Mouse (Mus musculus): ENCODE data around the gene Lysmd3.

Gene Lysmd3

DNA sequence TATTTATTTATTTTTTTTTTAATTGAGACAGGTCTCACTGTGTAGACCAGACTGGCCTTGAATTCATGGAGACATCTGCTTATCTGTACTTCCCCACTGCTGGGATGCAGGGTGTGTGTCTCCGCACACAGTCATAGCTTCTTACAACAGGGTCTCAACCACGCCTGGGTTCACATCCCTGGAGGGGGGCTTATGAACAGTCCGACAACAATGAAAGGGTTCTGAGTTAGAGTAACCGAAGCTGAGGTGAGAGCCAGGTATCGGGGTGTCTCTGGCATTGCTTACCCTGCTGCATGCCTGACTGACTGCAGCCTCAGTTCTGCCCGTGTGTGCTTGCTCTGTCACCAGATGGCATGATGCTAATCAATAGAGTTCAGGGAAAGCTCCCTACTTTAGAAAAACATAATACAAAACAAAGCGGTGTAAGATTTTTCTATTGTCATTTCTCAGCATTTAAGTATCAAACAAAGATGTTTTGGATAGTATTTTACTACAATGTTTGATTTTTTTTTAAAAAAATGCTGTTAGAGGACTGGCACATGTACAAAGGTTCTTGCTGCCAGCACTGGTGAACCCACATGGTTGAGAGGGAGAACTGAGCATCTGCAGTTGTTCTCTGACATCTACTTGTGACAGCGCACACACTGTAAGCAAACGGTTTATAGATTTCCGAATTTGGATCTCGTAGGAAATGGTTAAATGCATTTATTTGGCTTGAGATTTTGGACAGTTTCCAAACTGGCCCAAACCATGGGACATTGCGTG, 6.3 kb downstream of the Lysmd3 start:
- in situ Hi-C loops (cut with MboI; ENCODE audit: unreplicated experiment in 2 of 2), result no loop called here

GRCm38 (mm10) chr13:81664331-81664698, 6.9 kb downstream of the Lysmd3 start:
- in situ Hi-C loops (cut with MboI; ENCODE audit: unreplicated experiment in 2 of 2), result no loop called here

DNA sequence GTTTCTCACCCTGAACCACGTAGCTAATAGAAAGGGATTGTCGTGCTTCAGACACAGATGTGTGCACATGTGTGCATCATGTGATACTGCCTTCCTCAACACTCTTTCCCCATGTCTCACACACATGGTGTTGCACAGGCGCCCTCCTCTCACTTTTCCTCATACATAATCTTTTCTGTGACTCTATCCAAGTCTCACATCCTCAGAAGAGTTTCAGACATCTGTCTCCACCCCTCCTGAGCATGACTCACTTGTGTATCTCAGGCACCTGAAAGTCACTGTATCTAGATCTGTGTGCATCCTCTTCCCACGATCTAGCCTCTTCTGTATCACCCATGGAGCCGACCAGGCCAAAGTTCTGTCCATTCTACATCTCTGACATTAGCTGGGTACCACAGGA, 10.2 kb downstream of the Lysmd3 start:
- in situ Hi-C loops (cut with MboI; ENCODE audit: unreplicated experiment in 2 of 2), result no loop called here

GRCm38 (mm10) chr13:81675333-81675732, 17.9 kb downstream of the Lysmd3 start:
- in situ Hi-C loops (cut with MboI; ENCODE audit: unreplicated experiment in 2 of 2), result no loop called here

DNA sequence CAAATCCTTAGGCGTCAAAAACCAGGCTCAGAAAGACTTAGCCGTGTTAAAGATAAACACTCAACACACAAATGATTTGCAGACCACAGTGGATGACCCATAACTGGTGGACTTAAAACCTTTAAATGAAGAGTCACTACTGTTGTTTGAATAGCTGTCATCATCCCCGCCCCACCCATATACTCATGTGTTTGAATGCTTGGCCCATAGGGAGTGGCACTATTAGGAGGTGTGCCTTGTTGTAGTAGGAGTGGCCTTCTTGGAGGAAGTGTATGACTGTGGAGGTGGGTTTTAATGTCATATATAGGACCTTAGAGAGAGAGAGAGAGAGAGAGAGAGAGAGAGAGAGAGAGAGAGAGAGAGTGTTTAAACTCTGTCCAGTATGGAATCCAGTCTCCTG, 25.6 kb downstream of the Lysmd3 start:
- in situ Hi-C loops (cut with MboI; ENCODE audit: unreplicated experiment in 2 of 2), result no loop called here

- in situ Hi-C loops (cut with MboI; ENCODE audit: unreplicated experiment in 2 of 2), result no loop called here
These were observed 26.8 kb downstream of the Lysmd3 start for GRCm38 (mm10) chr13:81684258-81684657.

GRCm38 (mm10) chr13:81684884-81685283, 27.4 kb downstream of the Lysmd3 start:
- in situ Hi-C loops (cut with MboI; ENCODE audit: unreplicated experiment in 2 of 2), result no loop called here

DNA sequence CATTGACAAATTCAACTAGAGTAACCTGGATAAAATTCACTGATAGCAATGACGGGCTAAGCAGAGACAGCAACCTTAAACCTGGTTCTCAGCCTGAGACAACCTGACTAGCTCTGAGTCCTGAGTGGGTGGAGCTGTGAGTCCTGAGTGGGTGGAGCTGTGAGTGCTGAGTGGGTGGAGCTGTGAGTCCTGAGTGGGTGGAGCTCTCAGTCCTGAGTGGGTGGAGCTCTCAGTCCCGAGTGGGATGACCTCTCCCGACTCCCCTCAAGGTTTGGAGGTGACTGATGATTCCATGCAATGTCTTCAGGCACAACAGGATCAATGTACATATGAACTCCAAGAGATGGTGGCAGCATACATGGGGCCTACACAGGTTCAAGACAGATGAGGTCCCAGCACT, 32.1 kb downstream of the Lysmd3 start:
- in situ Hi-C loops (cut with MboI; ENCODE audit: unreplicated experiment in 2 of 2), result no loop called here

DNA sequence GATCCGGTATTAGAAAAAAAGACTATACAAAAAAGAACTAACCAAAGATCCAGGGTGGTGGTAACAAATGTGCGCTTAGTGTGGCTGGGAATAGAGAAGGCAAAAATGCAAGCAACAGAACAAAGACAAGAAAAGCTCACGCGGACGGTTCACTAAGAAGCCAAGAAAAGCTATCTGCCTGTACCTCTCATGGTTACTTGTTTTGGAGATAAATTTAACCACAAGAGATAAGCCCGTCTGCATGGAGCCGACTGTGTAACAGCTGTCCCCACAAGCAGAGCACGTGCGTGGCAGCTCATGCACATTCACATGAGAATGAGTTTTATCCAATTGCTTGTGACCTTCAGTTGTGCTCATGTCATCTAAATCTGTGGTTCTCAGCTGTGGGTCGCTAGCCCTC, 33.0 kb downstream of the Lysmd3 start:
- in situ Hi-C loops (cut with MboI; ENCODE audit: unreplicated experiment in 2 of 2), result no loop called here

GRCm38 (mm10) chr13:81691606-81692005, 34.1 kb downstream of the Lysmd3 start:
- in situ Hi-C loops (cut with MboI; ENCODE audit: unreplicated experiment in 2 of 2), result no loop called here

GRCm38 (mm10) chr13:81694446-81694845, 37.0 kb downstream of the Lysmd3 start:
- in situ Hi-C loops (cut with MboI; ENCODE audit: unreplicated experiment in 2 of 2), result no loop called here

GRCm38 (mm10) chr13:81703148-81703547, 45.7 kb downstream of the Lysmd3 start:
- in situ Hi-C loops (cut with MboI; ENCODE audit: unreplicated experiment in 2 of 2), result no loop called here

- in situ Hi-C loops (cut with MboI; ENCODE audit: unreplicated experiment in 2 of 2), result no loop called here
These were observed 46.2 kb downstream of the Lysmd3 start for GRCm38 (mm10) chr13:81703621-81704020.

DNA sequence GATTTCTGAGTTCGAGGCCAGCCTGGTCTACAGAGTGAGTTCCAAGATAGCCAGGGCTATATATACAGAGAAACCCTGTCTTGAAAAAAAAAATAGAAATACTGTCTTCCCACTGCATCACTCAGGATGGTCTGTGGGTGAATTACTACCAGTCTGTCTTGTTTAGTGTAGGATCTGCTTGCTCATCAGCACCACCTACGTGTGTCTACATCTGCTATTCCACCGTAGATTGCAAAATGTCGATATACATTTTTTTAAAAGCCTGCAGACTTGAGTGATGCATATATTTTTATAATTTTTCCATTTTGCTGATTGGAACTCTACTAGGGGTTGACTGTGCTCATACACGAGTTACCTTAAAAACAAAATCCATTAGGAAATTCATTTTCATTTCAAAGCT, 48.8 kb downstream of the Lysmd3 start:
- in situ Hi-C loops (cut with MboI; ENCODE audit: unreplicated experiment in 2 of 2), result no loop called here

GRCm38 (mm10) chr13:81709805-81710204, 52.3 kb downstream of the Lysmd3 start:
- in situ Hi-C loops (cut with MboI; ENCODE audit: unreplicated experiment in 2 of 2), result loop anchor here (5.0 kb wide), 2 partner anchors 53 to 77 kb away; partner anchors contain the start of gene Lysmd3 (in 2 of the 2)

GRCm38 (mm10) chr13:81710266-81710665, 52.8 kb downstream of the Lysmd3 start:
- in situ Hi-C loops (cut with MboI; ENCODE audit: unreplicated experiment in 2 of 2), result loop anchor here (5.0 kb wide), 2 partner anchors 53 to 77 kb away; partner anchors contain the start of gene Lysmd3 (in 2 of the 2)

DNA sequence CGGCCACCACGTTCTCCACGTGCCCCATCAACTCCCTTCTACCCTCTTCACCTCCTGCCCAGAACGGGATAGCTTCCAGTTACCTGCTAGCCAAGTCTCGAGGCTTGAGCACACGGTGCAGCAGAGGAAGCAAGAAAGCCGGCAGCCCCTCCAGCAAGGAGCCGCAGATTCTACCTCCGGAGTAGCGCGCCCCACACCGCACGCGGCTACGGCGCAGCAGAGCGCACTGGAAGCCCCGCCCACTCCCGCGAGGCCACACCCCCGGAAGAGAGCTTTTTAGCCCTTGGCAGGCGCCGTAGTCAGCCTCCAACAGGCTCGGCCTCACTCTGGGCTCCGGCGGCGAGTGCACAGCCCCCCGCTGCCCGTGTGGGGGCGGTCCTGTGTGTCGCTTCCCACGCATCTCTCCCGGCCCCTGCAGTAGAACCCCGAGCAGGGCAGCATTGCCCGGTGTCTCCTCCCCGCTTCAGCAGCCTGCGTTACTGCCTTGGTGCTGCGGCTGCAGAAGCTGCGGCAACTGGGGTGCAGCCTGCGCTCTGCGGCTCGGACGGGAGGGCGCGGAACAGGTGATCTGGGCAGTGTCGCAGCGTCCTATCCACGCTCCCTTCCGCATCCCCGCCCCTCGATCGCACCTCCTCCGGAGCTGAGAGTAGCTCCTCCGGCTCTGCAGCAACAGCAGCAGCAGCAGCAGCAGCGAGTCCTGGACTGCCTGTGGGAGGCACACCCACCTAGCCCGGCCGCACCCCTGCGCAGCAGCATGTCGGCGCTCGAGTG, 53.5 kb downstream of the Lysmd3 start, which contains the start of the genes Polr3g and Mblac2:
Polr3g (minus strand) TSS at position 239 of the 771 bp plus-strand sequence.
Mblac2 (plus strand) TSS at position 567 of the 771 bp plus-strand sequence.
- in situ Hi-C loops (cut with MboI; ENCODE audit: unreplicated experiment in 2 of 2), result loop anchor here (5.0 kb wide), 2 partner anchors 54 to 76 kb away; partner anchors contain the start of gene Lysmd3 (in 2 of the 2)

DNA sequence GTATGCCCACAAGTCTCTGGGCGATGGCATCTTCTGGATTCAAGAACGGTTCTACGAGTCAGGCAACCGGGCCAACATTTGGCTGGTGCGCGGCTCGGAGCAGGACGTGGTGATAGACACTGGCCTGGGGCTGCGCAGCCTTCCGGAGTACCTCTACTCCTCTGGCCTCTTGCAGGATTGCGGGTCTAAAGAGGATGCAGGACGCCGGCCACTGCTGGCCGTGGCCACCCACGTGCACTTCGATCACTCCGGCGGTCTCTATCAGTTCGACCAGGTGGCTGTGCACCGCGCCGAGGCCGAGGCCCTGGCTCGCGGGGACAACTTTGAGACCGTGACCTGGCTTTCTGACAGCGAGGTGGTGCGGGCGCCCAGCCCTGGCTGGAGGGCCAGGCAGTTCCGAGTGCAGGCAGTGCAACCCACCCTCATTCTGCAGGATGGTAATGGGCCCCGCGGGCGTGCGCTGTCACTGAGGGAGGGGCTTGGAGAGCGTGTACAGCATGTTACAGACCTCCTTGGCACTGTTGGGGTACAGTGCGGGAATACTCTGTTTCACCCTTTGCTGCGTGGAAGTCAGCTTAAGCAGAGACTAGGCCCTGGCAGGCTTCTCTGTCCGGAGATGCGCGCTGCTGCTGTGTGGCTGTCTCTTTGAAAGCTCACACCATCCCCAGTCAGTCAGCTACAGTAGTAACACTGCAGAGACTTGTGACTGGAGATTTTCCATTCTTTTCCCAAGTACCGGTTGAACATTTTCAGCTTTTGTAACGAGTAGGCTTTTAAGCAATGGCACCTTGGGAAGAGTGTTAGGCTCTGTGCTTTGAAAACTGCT, 54.3 kb downstream of the Lysmd3 start:
- in situ Hi-C loops (cut with MboI; ENCODE audit: unreplicated experiment in 2 of 2), result loop anchor here (5.0 kb wide), 2 partner anchors 54 to 76 kb away; partner anchors contain the start of gene Lysmd3 (in 2 of the 2)

DNA sequence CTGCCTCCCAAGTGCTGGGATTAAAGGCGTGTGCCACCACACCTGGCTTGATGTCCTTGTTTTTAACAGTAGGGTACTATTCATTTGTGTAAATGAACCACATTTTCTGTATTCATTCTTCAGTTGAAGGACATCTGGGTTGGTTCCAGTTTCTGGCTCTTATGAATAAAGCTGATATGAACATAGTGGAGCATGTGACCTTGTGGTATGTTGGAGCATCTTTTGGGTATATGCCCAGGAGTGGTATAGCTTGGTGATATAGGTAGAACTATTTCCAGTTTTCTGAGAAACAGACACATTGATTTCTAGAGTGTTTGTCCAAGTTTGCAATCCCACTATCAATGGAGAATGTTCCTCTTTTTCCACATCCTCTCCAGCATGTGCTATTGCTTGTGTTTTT, 56.4 kb downstream of the Lysmd3 start:
- in situ Hi-C loops (cut with MboI; ENCODE audit: unreplicated experiment in 2 of 2), result loop anchor here (5.0 kb wide), 2 partner anchors 57 to 73 kb away; partner anchors contain the start of gene Lysmd3 (in 2 of the 2)
